Mouse (Mus musculus): ENCODE measurements around the gene Fbxo4.

GRCm38 (mm10) chr15:3979871-3980270, 498 bp upstream of the Fbxo4 start:
- no peak for TF ChIP-seq EP300 (IDR thresholded peaks at IDR 0.05; ENCODE audit: low read depth)
- TF ChIP-seq CTCF (IDR thresholded peaks at IDR 0.05; ENCODE audit: low read depth), result no peak

All from liver, embryonic 14.5 days (tissue).